Comparison of ENCODE assay signal across 26 mouse cellular contexts in genomic region chr14:62894924-62895840, GRCm38 (mm10). TPM values are rescaled to one million over a fixed set of nuclear protein-coding genes. Genes with fewer than 3 reads are reported as not detected.
DNase-seq lines count a peak whose midpoint lies in the region; ATAC-seq and TF ChIP-seq lines count a peak whose summit lies in the region.
"Had no signal": no experiment of that assay in that cellular context is flagged by ENCODE, and none has a peak within 500 bp of the region (broad histone marks: within the 10 kb centered on the region; RNA-seq: fewer than 3 reads in every experiment).

No protein-coding gene starts in this region.

- H3K4me2 ChIP-seq in midbrain, embryonic 11.5 days = no peak overlapping the region
- H3K4me2 ChIP-seq in midbrain, postnatal 0 days (ENCODE audit: low read depth, low read length, poor library complexity, severe bottlenecking) = no peak overlapping the region
- H3K4me2 ChIP-seq in kidney, embryonic 16.5 days (replicated peaks; ENCODE audit: low read depth, low read length) = no peak overlapping the region
- H3K4me2 ChIP-seq: embryonic facial prominence, embryonic 12.5 days; forebrain, embryonic 15.5 days; heart, embryonic 15.5 days; limb, embryonic 12.5 days; liver, embryonic 12.5 days; midbrain, embryonic 12.5 days had no signal

- no peak for TF ChIP-seq CTCF in midbrain, postnatal 0 days (IDR thresholded peaks at IDR 0.05)

- H3K9me3 ChIP-seq in midbrain, embryonic 11.5 days (ENCODE audit: control insufficient read depth, low read length) = no peaks in the 10 kb centered on the region
- no peaks in the 10 kb centered on the region for H3K9me3 ChIP-seq in midbrain, postnatal 0 days (ENCODE audit: low read length)
- no peaks in the 10 kb centered on the region for H3K9me3 ChIP-seq in kidney, embryonic 16.5 days (ENCODE audit: low read length)
- H3K9me3 ChIP-seq: embryonic facial prominence, embryonic 12.5 days; forebrain, embryonic 10.5 days; forebrain, embryonic 15.5 days; G1E; heart, embryonic 15.5 days; limb, embryonic 12.5 days; liver, embryonic 12.5 days; midbrain, embryonic 12.5 days had no signal

- H3K36me3 ChIP-seq in midbrain, embryonic 11.5 days (ENCODE audit: control insufficient read depth, insufficient read depth, low read length) = no peaks in the 10 kb centered on the region
- H3K36me3 ChIP-seq in midbrain, postnatal 0 days (ENCODE audit: insufficient read depth, low read length) = no peaks in the 10 kb centered on the region
- H3K36me3 ChIP-seq in kidney, embryonic 16.5 days (ENCODE audit: insufficient read depth, low read length) = no peaks in the 10 kb centered on the region
- H3K36me3 ChIP-seq: embryonic facial prominence, embryonic 12.5 days; forebrain, embryonic 10.5 days; forebrain, embryonic 15.5 days; G1E; heart, embryonic 15.5 days; limb, embryonic 12.5 days; liver, embryonic 12.5 days; midbrain, embryonic 12.5 days had no signal

- no peaks in the 10 kb centered on the region for H3K4me1 ChIP-seq in midbrain, embryonic 11.5 days (ENCODE audit: control insufficient read depth, insufficient read depth, low read length)
- no peaks in the 10 kb centered on the region for H3K4me1 ChIP-seq in midbrain, postnatal 0 days (ENCODE audit: insufficient read depth, low read length)
- H3K4me1 ChIP-seq in kidney, embryonic 16.5 days (ENCODE audit: insufficient read depth, low read length) = peaks cover 13% of the 10 kb centered on the region
- H3K4me1 ChIP-seq: embryonic facial prominence, embryonic 12.5 days; forebrain, embryonic 15.5 days had no signal

- 90% methylated on average over 8 of the region's 8 CpGs for whole genome bisulfite sequencing in midbrain, embryonic 11.5 days
- 93% methylated on average over 8 of the region's 8 CpGs for WGBS in midbrain, postnatal 0 days
- 85% methylated on average over 8 of the region's 8 CpGs for WGBS in kidney, embryonic 16.5 days

- ATAC-seq in cerebellum, adult (ENCODE audit: insufficient number of reproducible peaks, low FRiP score, low TSS enrichment) = peak; percentile 61
- no peak for ATAC-seq in midbrain, embryonic 11.5 days (ENCODE audit: low FRiP score)
- ATAC-seq in midbrain, postnatal 0 days (ENCODE audit: low FRiP score) = no peak
- no peak for ATAC-seq in kidney, embryonic 16.5 days (ENCODE audit: low FRiP score, low TSS enrichment)
- ATAC-seq: forebrain, embryonic 15.5 days; intestine, postnatal 0 days; liver, embryonic 12.5 days; liver, postnatal 0 days had no signal

- H3K27me3 ChIP-seq in midbrain, embryonic 11.5 days (ENCODE audit: control insufficient read depth, insufficient read depth, low read length) = no peaks in the 10 kb centered on the region
- H3K27me3 ChIP-seq in midbrain, postnatal 0 days (ENCODE audit: insufficient read depth, low read length) = no peaks in the 10 kb centered on the region
- no peaks in the 10 kb centered on the region for H3K27me3 ChIP-seq in kidney, embryonic 16.5 days (ENCODE audit: insufficient read depth, low read length)
- H3K27me3 ChIP-seq: embryonic facial prominence, embryonic 12.5 days; forebrain, embryonic 15.5 days; heart, embryonic 15.5 days; limb, embryonic 12.5 days; liver, embryonic 12.5 days; midbrain, embryonic 12.5 days had no signal

- no peak overlapping the region for H3K9ac ChIP-seq in midbrain, embryonic 11.5 days (ENCODE audit: low read length)
- no peak overlapping the region for H3K9ac ChIP-seq in midbrain, postnatal 0 days (replicated peaks; ENCODE audit: low read length, poor library complexity, severe bottlenecking)
- no peak overlapping the region for H3K9ac ChIP-seq in kidney, embryonic 16.5 days (replicated peaks; ENCODE audit: low read length)
- H3K9ac ChIP-seq: embryonic facial prominence, embryonic 12.5 days; forebrain, embryonic 15.5 days; heart, embryonic 15.5 days; limb, embryonic 12.5 days; liver, embryonic 12.5 days; liver, postnatal 0 days; midbrain, embryonic 12.5 days had no signal

- H3K27ac ChIP-seq in midbrain, embryonic 11.5 days (ENCODE audit: low read depth, low read length) = no peak overlapping the region
- H3K27ac ChIP-seq in midbrain, postnatal 0 days (ENCODE audit: low read depth, low read length) = no peak overlapping the region
- no peak overlapping the region for H3K27ac ChIP-seq in kidney, embryonic 16.5 days (ENCODE audit: low read length)
- H3K27ac ChIP-seq: embryonic facial prominence, embryonic 12.5 days; forebrain, embryonic 15.5 days; heart, adult 2 months; heart, embryonic 15.5 days; layer of hippocampus, adult 2 months; left cerebral cortex, adult 2 months; limb, embryonic 12.5 days; liver, embryonic 12.5 days; midbrain, embryonic 12.5 days had no signal

- no peak overlapping the region for H3K4me3 ChIP-seq in midbrain, embryonic 11.5 days (ENCODE audit: low read depth, low read length)
- no peak overlapping the region for H3K4me3 ChIP-seq in midbrain, postnatal 0 days (ENCODE audit: low read depth, low read length)
- H3K4me3 ChIP-seq in kidney, embryonic 16.5 days (ENCODE audit: low read length) = no peak overlapping the region
- H3K4me3 ChIP-seq: embryonic facial prominence, embryonic 12.5 days; forebrain, embryonic 10.5 days; forebrain, embryonic 15.5 days; heart, adult 2 months; heart, embryonic 15.5 days; layer of hippocampus, adult 2 months; left cerebral cortex, adult 2 months; limb, embryonic 12.5 days; liver, embryonic 12.5 days; midbrain, embryonic 12.5 days had no signal

- DNase-seq in cerebellum, postnatal 4 days (ENCODE audit: low spot score in 2 of 2) = no peak
- peak; percentile 12 for DNase-seq in midbrain, embryonic 11.5 days (ENCODE audit: low spot score, missing footprints)
- no peak for DNase-seq in midbrain, postnatal 0 days (ENCODE audit: low spot score)
- peak; percentile 82 for DNase-seq in cerebellum, adult 9-10 months
- DNase-seq in cerebellum, postnatal 36 days = peak; percentile 73
- DNase-seq in neural tube, embryonic 10.5 days (ENCODE audit: extremely low spot score, low spot score) = no peak
- DNase-seq: adrenal gland, postnatal 25 days; gastrocnemius, postnatal 25 days; heart, adult 2 months; kidney, adult 9 months; kidney, postnatal 25 days; liver, postnatal 0 days; lung, postnatal 36 days had no signal

RNA-seq across cellular contexts. Expression of gene Wdfy2, which starts 57.7 kb away (rescaled TPM):
- 14.9 and 15.9 TPM in 2 replicates for polyA plus RNA-seq in midbrain, embryonic 11.5 days (2014; fragmentation: Nextera tagmentation; extraction: Ambion mirVana)
- total RNA-seq in midbrain, postnatal 0 days (2014; rRNA removed) = 19.6 and 22.7 TPM in 2 replicates
- 4.3 TPM in 2 replicates for polyA plus RNA-seq in midbrain, postnatal 0 days (2015; fragmentation: Nextera tagmentation; extraction: Ambion mirVana)
- 8.0 and 9.2 TPM in 2 replicates for polyA plus RNA-seq in kidney, embryonic 16.5 days (2015; fragmentation: Nextera tagmentation; extraction: Ambion mirVana)

Comparison
In these comparisons a context has a peak if more than half of its experiments do, and no peak if none do; other contexts are left out.
1. DNase-seq: peak in midbrain, embryonic 11.5 days (single experiment), cerebellum, adult 9-10 months (single experiment) and cerebellum, postnatal 36 days (2 of 2); none in cerebellum, postnatal 4 days (0 of 2), midbrain, postnatal 0 days (single experiment) and neural tube, embryonic 10.5 days (single experiment).